Mouse (Mus musculus): Measurements from ENCODE around the gene Dtx2.

GRCm38 (mm10) chr5:135993381-135993965 is 1.1 kb upstream of the Dtx2 start:
- TF ChIP-seq CTCF (IDR thresholded peaks at IDR 0.05; ENCODE audit: insufficient read depth, low read depth, low read length) (no peak), POLR2A (IDR thresholded peaks at IDR 0.05; ENCODE audit: insufficient read depth, low read depth, low read length) (no peak)

Measured in olfactory bulb, adult 2 months (tissue).